Mouse (Mus musculus): ENCODE data around the gene Bhlha9.

GRCm38 (mm10) chr11:76644257-76644656 lies 28.0 kb upstream of the Bhlha9 start:
- TF ChIP-seq ZC3H11A (IDR thresholded peaks at IDR 0.05; ENCODE audit: borderline replicate concordance, low read depth, low read length) (no peak), HCFC1 (IDR thresholded peaks at IDR 0.05; ENCODE audit: borderline replicate concordance, insufficient read depth, low read length) (no peak), CHD2 (IDR thresholded peaks at IDR 0.05; ENCODE audit: low read depth, low read length) (no peak), MAFK (IDR thresholded peaks at IDR 0.05; ENCODE audit: insufficient read depth, low read depth, low read length) (no peak), ZNF384 (IDR thresholded peaks at IDR 0.05; ENCODE audit: low read depth, low read length) (no peak)

Data from ES-E14 (cell line).